Mouse (Mus musculus) cerebellum, adult 2 months (tissue): ENCODE results near the gene Olfr1380.

Source experiments
- CTCF ChIP-seq: fragments of 200-500 bp; IDR thresholded peaks from 2 replicates; pipeline ENCODE4 v1.5.1; 2011; ENCODE audit warnings: low read depth, mild to moderate bottlenecking, control low read depth, low read length, moderate library complexity, borderline replicate concordance; ENCODE audit not compliant: insufficient read depth
- POLR2A ChIP-seq: fragments of 200-500 bp; IDR thresholded peaks from 2 replicates; pipeline ENCODE4 v1.6.1; 2011; ENCODE audit warnings: low read length, control low read depth, borderline replicate concordance; ENCODE audit not compliant: insufficient read depth

GRCm38 (mm10) chr11:49612154-49612553 lies 55.5 kb downstream of the Olfr1380 start:
- no peak for TF ChIP-seq POLR2A
- TF ChIP-seq CTCF: no peak
